Mouse (Mus musculus) cortical plate, adult 2 months (tissue): ENCODE measurements around the gene Msi2.

Experiments used
- CTCF ChIP-seq: fragments of 200-500 bp; IDR thresholded peaks from 2 replicates; pipeline ENCODE4 v1.5.1; 2011; ENCODE audit warnings: mild to moderate bottlenecking, control low read depth, low read length; ENCODE audit not compliant: insufficient read depth; ENCODE audit errors: extremely low read depth
- POLR2A ChIP-seq: fragments of 200-500 bp; IDR thresholded peaks from 2 replicates; pipeline ENCODE4 v1.6.1; 2011; ENCODE audit warnings: mild to moderate bottlenecking, low read length, control low read depth; ENCODE audit not compliant: insufficient read depth; ENCODE audit errors: extremely low read depth

- TF ChIP-seq CTCF (no peak), POLR2A (no peak)
These were observed 318.9 kb downstream of the Msi2 start for GRCm38 (mm10) chr11:88399431-88399830.
